Mouse (Mus musculus): ENCODE results near the gene Fam163b. TPM values are rescaled to one million over a fixed set of nuclear protein-coding genes. Genes with fewer than 3 reads are reported as not detected.
A peak's percentile ranks its signal among the peaks of the same experiment; 100 is the strongest.

Fam163b gene
- total RNA-seq, 2 experiments from 2014 or later: 4.0 to 5.0 TPM

GRCm38 (mm10) chr2:27136336-27136735 lies 6.0 kb downstream of the Fam163b start:
- DNase-seq (ENCODE audit: low spot score in 2 of 2): no peak

GRCm38 (mm10) chr2:27135935-27136334 lies 6.4 kb downstream of the Fam163b start:
- no peak for DNase-seq (ENCODE audit: low spot score in 2 of 2)

GRCm38 (mm10) chr2:27128990-27129389 lies 13.3 kb downstream of the Fam163b start:
- DNase-seq (ENCODE audit: low spot score in 2 of 2): no peak

- DNase-seq (ENCODE audit: low spot score in 2 of 2): no peak
Observed at GRCm38 (mm10) chr2:27126496-27126895, 15.8 kb downstream of the Fam163b start.

- DNase-seq (ENCODE audit: low spot score in 2 of 2): peak in 1 of 2 experiments; percentile 52
Observed at GRCm38 (mm10) chr2:27125979-27126378, 16.3 kb downstream of the Fam163b start.

GRCm38 (mm10) chr2:27123121-27123520 lies 19.2 kb downstream of the Fam163b start:
- no peak for DNase-seq (ENCODE audit: low spot score in 2 of 2)

GRCm38 (mm10) chr2:27122578-27122977 lies 19.7 kb downstream of the Fam163b start:
- DNase-seq (ENCODE audit: low spot score in 2 of 2): no peak

- no peak for DNase-seq (ENCODE audit: low spot score in 2 of 2)
Observed at GRCm38 (mm10) chr2:27121626-27122355, 20.5 kb downstream of the Fam163b start.

- no peak for DNase-seq (ENCODE audit: low spot score in 2 of 2)
Observed at GRCm38 (mm10) chr2:27120241-27120641, 22.1 kb downstream of the Fam163b start.

- no peak for DNase-seq (ENCODE audit: low spot score in 2 of 2)
Observed at GRCm38 (mm10) chr2:27119766-27120165, 22.5 kb downstream of the Fam163b start.

- DNase-seq (ENCODE audit: low spot score in 2 of 2): no peak
Observed at GRCm38 (mm10) chr2:27118452-27118851, 23.8 kb downstream of the Fam163b start.

- no peak for DNase-seq (ENCODE audit: low spot score in 2 of 2)
Observed at GRCm38 (mm10) chr2:27114169-27114568, 28.1 kb downstream of the Fam163b start.

GRCm38 (mm10) chr2:27112585-27112984 lies 29.7 kb downstream of the Fam163b start:
- DNase-seq (ENCODE audit: low spot score in 2 of 2): no peak

GRCm38 (mm10) chr2:27109052-27109451 lies 33.2 kb downstream of the Fam163b start:
- DNase-seq (ENCODE audit: low spot score in 2 of 2): no peak

GRCm38 (mm10) chr2:27108144-27108543 lies 34.1 kb downstream of the Fam163b start:
- no peak for DNase-seq (ENCODE audit: low spot score in 2 of 2)

GRCm38 (mm10) chr2:27106816-27107215 lies 35.5 kb downstream of the Fam163b start:
- no peak for DNase-seq (ENCODE audit: low spot score in 2 of 2)

- DNase-seq (ENCODE audit: low spot score in 2 of 2): no peak
Observed at GRCm38 (mm10) chr2:27103554-27103953, 38.7 kb downstream of the Fam163b start.

- DNase-seq (ENCODE audit: low spot score in 2 of 2): no peak
Observed at GRCm38 (mm10) chr2:27097776-27098175, 44.5 kb downstream of the Fam163b start.

- no peak for DNase-seq (ENCODE audit: low spot score in 2 of 2)
Observed at GRCm38 (mm10) chr2:27097241-27097656, 45.0 kb downstream of the Fam163b start.

GRCm38 (mm10) chr2:27096341-27096981 lies 45.8 kb downstream of the Fam163b start:
- DNase-seq (ENCODE audit: low spot score in 2 of 2): no peak

GRCm38 (mm10) chr2:27095178-27095577 lies 47.1 kb downstream of the Fam163b start:
- DNase-seq (ENCODE audit: low spot score in 2 of 2): no peak

- DNase-seq (ENCODE audit: low spot score in 2 of 2): no peak
Observed at GRCm38 (mm10) chr2:27089238-27089637, 53.1 kb downstream of the Fam163b start.

GRCm38 (mm10) chr2:27088700-27089099 lies 53.6 kb downstream of the Fam163b start:
- DNase-seq (ENCODE audit: low spot score in 2 of 2): no peak

Data from adrenal gland, postnatal 4 days (tissue).